Mouse (Mus musculus) kidney, embryonic 16.5 days (tissue): Measurements from ENCODE around the gene Rnf145. TPM values are rescaled to one million over a fixed set of nuclear protein-coding genes. Genes with fewer than 3 reads are reported as not detected.

ENCODE experiments used
- ATAC-seq: fragments of 200-750 bp; cut with Nextera tagmentation; 2 replicates; pipeline ENCODE4 v1.8.0; 2017; ENCODE audit warnings: moderate TSS enrichment; ENCODE audit not compliant: low FRiP score, low TSS enrichment
- H3K27ac ChIP-seq: fragments of 300-500 bp; sonication (generic); 2 replicates; pipeline ENCODE4 v1.5.1; 2014; ENCODE audit warnings: low read length
- H3K27me3 ChIP-seq: fragments of 300-500 bp; sonication (generic); 2 replicates; pipeline ENCODE4 v1.6.1; 2014; ENCODE audit warnings: low read length, control low read depth, mixed read lengths; ENCODE audit not compliant: insufficient read depth
- H3K36me3 ChIP-seq: fragments of 300-500 bp; sonication (generic); 2 replicates; pipeline ENCODE4 v1.6.1; 2014; ENCODE audit warnings: low read length, control low read depth, mixed read lengths; ENCODE audit not compliant: insufficient read depth
- H3K4me1 ChIP-seq: fragments of 300-500 bp; sonication (generic); 2 replicates; pipeline ENCODE4 v1.6.1; 2014; ENCODE audit warnings: low read length, control low read depth, mixed read lengths; ENCODE audit not compliant: insufficient read depth
- H3K4me2 ChIP-seq: fragments of 300-500 bp; sonication (generic); replicated peaks from 2 replicates; pipeline ENCODE4 v1.6.1; 2014; ENCODE audit warnings: low read depth, low read length
- H3K4me3 ChIP-seq: fragments of 300-500 bp; sonication (generic); 2 replicates; pipeline ENCODE4 v1.5.1; 2014; ENCODE audit warnings: mild to moderate bottlenecking, low read length
- H3K9ac ChIP-seq: fragments of 300-500 bp; sonication (generic); replicated peaks from 2 replicates; pipeline ENCODE4 v1.6.1; 2014; ENCODE audit warnings: low read length
- H3K9me3 ChIP-seq: fragments of 300-500 bp; sonication (generic); 2 replicates; pipeline ENCODE4 v1.6.1; 2016; ENCODE audit warnings: low read length, control low read depth
- WGBS: fragments of 180-500 bp; shearing (Covaris S2); extraction: QIAGEN DNeasy Blood & Tissue Kit; methylation state at CpG from one replicate; pipeline ENCODE4 v1.1.7; 2014; 5-methylcytosine and 5-hydroxymethylcytosine counted together
- polyA plus RNA-seq: library from polyadenylated mRNA; unstranded; fragments of >200 nt; fragmentation: Nextera tagmentation; extraction: Ambion mirVana; gene quantifications from 2 replicates; pipeline ENCODE4 v1.2.1, GENCODE M21; 2015

The Rnf145 gene
- polyA plus RNA-seq, 1 experiment from 2014 or later, result 64.3 TPM

GRCm38 (mm10) chr11:44530867-44531266, 12.1 kb downstream of the Rnf145 start:
- ATAC-seq, result no peak
- WGBS, result 88% methylated on average over 11 of the region's 11 CpGs
- Histone ChIP-seq H3K9me3 (no peaks in the 10 kb centered on the region), H3K4me2 (no peak overlapping the region), H3K4me1 (0 out of 2 replicates have a peak, but pooled peaks cover 3% of the 10 kb centered on the region), H3K27ac (no peak overlapping the region), H3K36me3 (peaks cover 48% of the 10 kb centered on the region), H3K9ac (no peak overlapping the region), H3K4me3 (no peak overlapping the region), H3K27me3 (no peaks in the 10 kb centered on the region)

- Histone ChIP-seq H3K27me3 (no peaks in the 10 kb centered on the region), H3K4me1 (0 out of 2 replicates have a peak, but pooled peaks cover 3% of the 10 kb centered on the region), H3K27ac (no peak overlapping the region), H3K9me3 (no peaks in the 10 kb centered on the region), H3K36me3 (peaks cover 44% of the 10 kb centered on the region), H3K4me3 (no peak overlapping the region), H3K9ac (no peak overlapping the region), H3K4me2 (no peak overlapping the region)
- no peak for ATAC-seq
- 74% methylated on average over 4 of the region's 4 CpGs for WGBS
These were observed 12.9 kb downstream of the Rnf145 start for GRCm38 (mm10) chr11:44531617-44532016.

- Histone ChIP-seq H3K4me2 (no peak overlapping the region), H3K4me1 (0 out of 2 replicates have a peak, but pooled peaks cover 3% of the 10 kb centered on the region), H3K9ac (no peak overlapping the region), H3K27me3 (no peaks in the 10 kb centered on the region), H3K4me3 (no peak overlapping the region), H3K36me3 (peaks cover 48% of the 10 kb centered on the region), H3K9me3 (no peaks in the 10 kb centered on the region), H3K27ac (no peak overlapping the region)
- WGBS, result 92% methylated on average over 17 of the region's 17 CpGs
- no peak for ATAC-seq
These were observed 14.3 kb downstream of the Rnf145 start for GRCm38 (mm10) chr11:44532846-44533781.

- 79% methylated on average over 12 of the region's 12 CpGs for WGBS
These were observed 16.4 kb downstream of the Rnf145 start for GRCm38 (mm10) chr11:44534999-44535750.

GRCm38 (mm10) chr11:44537403-44537802, 18.6 kb downstream of the Rnf145 start:
- Histone ChIP-seq H3K27me3 (no peaks in the 10 kb centered on the region), H3K4me1 (0 out of 2 replicates have a peak, but pooled peaks cover 3% of the 10 kb centered on the region), H3K9ac (no peak overlapping the region), H3K9me3 (no peaks in the 10 kb centered on the region), H3K4me3 (no peak overlapping the region), H3K27ac (no peak overlapping the region), H3K4me2 (no peak overlapping the region), H3K36me3 (peaks cover 39% of the 10 kb centered on the region)
- ATAC-seq, result no peak
- WGBS, result 92% methylated on average over 7 of the region's 7 CpGs

More at GRCm38 (mm10) chr11:44534999-44535750, 16.4 kb downstream of the Rnf145 start:
- H3K9ac ChIP-seq, result no peak overlapping the region
- no peak for ATAC-seq
- 0 out of 2 replicates have a peak, but pooled peaks cover 3% of the 10 kb centered on the region for H3K4me1 ChIP-seq
- peaks cover 31% of the 10 kb centered on the region for H3K36me3 ChIP-seq
- no peaks in the 10 kb centered on the region for H3K27me3 ChIP-seq
- no peak overlapping the region for H3K4me2 ChIP-seq
- no peaks in the 10 kb centered on the region for H3K9me3 ChIP-seq
- H3K4me3 ChIP-seq, result no peak overlapping the region
- no peak overlapping the region for H3K27ac ChIP-seq

DNA sequence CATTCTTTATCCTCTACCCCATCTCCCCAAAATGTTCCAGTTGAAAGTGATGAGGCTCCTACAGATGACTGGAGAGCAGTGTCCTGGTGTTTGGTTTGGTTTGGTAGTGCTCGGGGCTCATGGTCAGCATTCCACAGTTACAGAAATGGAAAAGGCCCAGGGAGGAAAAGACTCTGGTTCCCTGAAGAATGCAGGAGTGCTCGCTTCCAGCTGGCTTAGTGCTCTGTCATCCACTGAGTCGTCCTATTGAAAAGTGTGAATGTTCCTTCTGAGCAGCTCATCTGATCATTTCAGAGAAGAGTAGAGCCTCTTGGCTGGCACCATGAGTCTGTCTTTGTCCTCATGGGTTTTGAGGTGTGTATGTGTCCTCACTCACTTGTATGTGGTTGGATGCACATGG, 19.3 kb downstream of the Rnf145 start:
- ATAC-seq, result no peak
- Histone ChIP-seq H3K36me3 (peaks cover 34% of the 10 kb centered on the region), H3K27ac (no peak overlapping the region), H3K4me3 (no peak overlapping the region), H3K9ac (no peak overlapping the region), H3K4me2 (no peak overlapping the region), H3K9me3 (no peaks in the 10 kb centered on the region), H3K27me3 (no peaks in the 10 kb centered on the region), H3K4me1 (0 out of 2 replicates have a peak, but pooled peaks cover 3% of the 10 kb centered on the region)
- 85% methylated on average over 3 of the region's 3 CpGs for WGBS

DNA sequence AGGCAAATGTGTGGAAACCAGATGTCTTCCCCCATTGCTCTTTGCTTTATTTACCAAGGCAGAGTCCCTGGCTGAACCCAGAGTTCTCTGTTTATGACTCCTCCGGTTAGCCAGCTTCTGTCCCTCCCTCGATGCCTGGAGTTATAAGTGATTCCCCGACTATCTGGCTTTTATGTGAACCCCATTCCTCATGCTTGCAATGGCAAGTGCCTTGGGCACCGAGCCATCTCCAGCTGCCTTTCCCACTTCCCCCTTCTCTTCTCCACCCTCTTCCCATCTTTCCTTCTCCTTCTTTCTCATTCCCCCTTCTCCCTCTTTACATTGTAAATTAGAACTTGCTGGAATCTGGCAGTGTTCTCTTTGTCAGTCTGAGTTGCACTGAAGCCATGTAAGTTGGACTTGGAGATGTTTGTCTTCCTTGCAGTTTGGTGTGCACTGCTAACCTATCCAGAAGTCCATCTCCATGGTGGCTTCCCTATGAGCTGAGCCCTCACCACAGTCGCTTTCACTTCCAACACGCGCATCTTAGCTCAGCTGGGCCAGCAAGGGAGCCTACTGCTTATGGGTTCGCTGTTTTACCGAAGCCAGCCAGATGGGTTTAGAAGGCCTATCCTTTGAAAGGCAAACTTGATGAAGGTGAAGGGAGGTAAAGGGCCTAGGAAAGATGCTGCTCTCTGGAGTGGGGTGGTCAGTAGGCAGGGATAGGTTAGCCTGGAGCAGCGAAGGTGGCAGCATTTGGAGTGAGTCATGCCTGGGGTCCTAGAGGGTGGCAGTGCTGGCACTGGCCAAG, 19.9 kb downstream of the Rnf145 start:
- Histone ChIP-seq H3K27me3 (no peaks in the 10 kb centered on the region), H3K9me3 (no peaks in the 10 kb centered on the region), H3K4me1 (0 out of 2 replicates have a peak, but pooled peaks cover 5% of the 10 kb centered on the region), H3K4me3 (no peak overlapping the region), H3K9ac (no peak overlapping the region), H3K27ac (no peak overlapping the region), H3K36me3 (peaks cover 29% of the 10 kb centered on the region), H3K4me2 (no peak overlapping the region)
- WGBS, result 89% methylated on average over 10 of the region's 10 CpGs
- no peak for ATAC-seq

- 79% methylated on average over 10 of the region's 10 CpGs for WGBS
- Histone ChIP-seq H3K27ac (no peak overlapping the region), H3K36me3 (peaks cover 27% of the 10 kb centered on the region), H3K9me3 (no peaks in the 10 kb centered on the region), H3K4me3 (no peak overlapping the region), H3K4me1 (0 out of 2 replicates have a peak, but pooled peaks cover 7% of the 10 kb centered on the region), H3K27me3 (no peaks in the 10 kb centered on the region), H3K9ac (no peak overlapping the region), H3K4me2 (no peak overlapping the region)
- no peak for ATAC-seq
These were observed 20.6 kb downstream of the Rnf145 start for GRCm38 (mm10) chr11:44539291-44539930.

GRCm38 (mm10) chr11:44540243-44540642, 21.5 kb downstream of the Rnf145 start:
- ATAC-seq, result no peak
- peaks cover 27% of the 10 kb centered on the region for H3K36me3 ChIP-seq

More at GRCm38 (mm10) chr11:44540243-44540642, 21.5 kb downstream of the Rnf145 start:
- Histone ChIP-seq H3K4me2 (no peak overlapping the region), H3K9me3 (no peaks in the 10 kb centered on the region), H3K4me1 (0 out of 2 replicates have a peak, but pooled peaks cover 6% of the 10 kb centered on the region), H3K27ac (no peak overlapping the region), H3K9ac (no peak overlapping the region), H3K4me3 (no peak overlapping the region), H3K27me3 (no peaks in the 10 kb centered on the region)
- 84% methylated on average over 9 of the region's 9 CpGs for WGBS
